Mouse (Mus musculus) C2C12 (cell line): ENCODE data around the gene Maneal.

Source experiments
- CEBPB ChIP-seq: IDR thresholded peaks from one replicate; pipeline ENCODE4 v1.6.1; 2011; ENCODE audit warnings: low read depth, mild to moderate bottlenecking, control low read depth, moderate library complexity
- CTCF ChIP-seq: IDR thresholded peaks from one replicate; pipeline ENCODE4 v1.5.1; 2011; ENCODE audit not compliant: control insufficient read depth, insufficient read depth, insufficient read length
- MAX ChIP-seq: IDR thresholded peaks from one replicate; pipeline ENCODE4 v1.6.1; 2011; ENCODE audit warnings: mild to moderate bottlenecking, control low read depth
- MYOD1 ChIP-seq: IDR thresholded peaks from one replicate; pipeline ENCODE4 v1.6.1; 2011; ENCODE audit warnings: low read depth; ENCODE audit not compliant: control insufficient read depth, insufficient read length
- USF1 ChIP-seq: IDR thresholded peaks from one replicate; pipeline ENCODE4 v1.6.1; 2011; ENCODE audit warnings: low read depth, mild to moderate bottlenecking, control low read depth, moderate library complexity

- TF ChIP-seq CTCF (no peak), MYOD1 (no peak), MAX (no peak), CEBPB (no peak), USF1 (no peak)
These were observed 28.0 kb upstream of the Maneal start for GRCm38 (mm10) chr4:124889935-124890334.
